Mouse (Mus musculus): ENCODE results near the gene Gm3336.

DNA sequence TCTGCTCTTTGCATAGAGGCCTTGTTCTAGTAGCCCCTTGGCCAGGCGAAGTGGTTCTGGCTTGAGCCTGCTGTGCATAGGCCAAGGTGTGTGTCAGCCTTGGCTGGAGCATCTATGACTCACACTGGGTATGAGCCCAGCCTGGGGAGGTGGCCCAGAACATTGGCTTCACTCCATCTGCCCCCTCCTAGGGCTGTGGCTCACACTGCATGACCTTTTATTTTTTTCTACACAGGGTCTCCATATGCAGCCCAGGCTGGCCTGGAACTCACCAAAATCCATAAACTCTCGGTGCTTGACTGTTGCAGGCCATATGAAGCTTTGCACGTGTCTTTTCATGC is 15.5 kb upstream of the Gm3336 start:
- TF ChIP-seq POLR2A (IDR thresholded peaks at IDR 0.05; ENCODE audit: borderline replicate concordance, extremely low read depth, low read depth, low read length) (peak; percentile 50; the same call in 1 of the 2 replicates), CTCF (IDR thresholded peaks at IDR 0.05; ENCODE audit: insufficient read depth, low read length) (no peak)

Measured in lung, adult 2 months (tissue).